Mouse (Mus musculus) layer of hippocampus, adult 8-10 months (tissue): ENCODE data around the gene Srrm4. TPM values are rescaled to one million over a fixed set of nuclear protein-coding genes. Genes with fewer than 3 reads are reported as not detected.
"Not testable (repeated sequence)": the region's sequence is repeated elsewhere in the genome, so short reads cannot be mapped to it uniquely, and the experiment has no call there.

Source experiments
- DNase-seq, 2 experiments: peaks; one replicate each; pipeline ENCODE4 v3.0.0; 2022; ENCODE audit warnings: low spot score in 2 of 2
- total RNA-seq, 4 experiments: library from RNA; stranded (reverse); gene quantifications; 2 replicates each; pipeline ENCODE4 v1.2.4; 2022

The Srrm4 gene
- total RNA-seq, 4 experiments from 2014 or later: 24.5 to 35.9 (median 29.7) TPM

DNA sequence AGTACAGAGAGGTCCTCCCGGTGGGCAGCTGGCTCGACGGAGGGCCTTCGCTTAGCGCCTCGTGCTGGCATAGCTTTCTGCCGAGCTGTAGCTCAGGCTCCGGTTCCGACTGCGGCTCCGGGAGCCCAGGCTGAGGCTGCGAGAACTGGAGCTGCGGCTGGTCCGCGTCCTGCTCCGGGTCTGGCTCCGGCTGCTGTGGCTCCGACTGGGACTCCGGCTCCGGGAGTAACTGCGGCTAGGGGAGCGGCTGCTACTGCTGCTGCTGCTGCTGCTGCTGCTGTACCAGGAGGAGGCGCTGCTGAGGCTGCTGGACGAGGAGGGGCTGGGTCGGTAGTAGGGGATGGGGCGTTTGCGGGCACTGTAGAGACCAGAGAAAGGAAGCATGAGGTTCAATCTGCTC, 147.1 kb downstream of the Srrm4 start:
- DNase-seq: no peak

- DNase-seq: peak; percentile 51 to 67
Observed at GRCm38 (mm10) chr5:116443459-116443940, 148.1 kb downstream of the Srrm4 start.

DNA sequence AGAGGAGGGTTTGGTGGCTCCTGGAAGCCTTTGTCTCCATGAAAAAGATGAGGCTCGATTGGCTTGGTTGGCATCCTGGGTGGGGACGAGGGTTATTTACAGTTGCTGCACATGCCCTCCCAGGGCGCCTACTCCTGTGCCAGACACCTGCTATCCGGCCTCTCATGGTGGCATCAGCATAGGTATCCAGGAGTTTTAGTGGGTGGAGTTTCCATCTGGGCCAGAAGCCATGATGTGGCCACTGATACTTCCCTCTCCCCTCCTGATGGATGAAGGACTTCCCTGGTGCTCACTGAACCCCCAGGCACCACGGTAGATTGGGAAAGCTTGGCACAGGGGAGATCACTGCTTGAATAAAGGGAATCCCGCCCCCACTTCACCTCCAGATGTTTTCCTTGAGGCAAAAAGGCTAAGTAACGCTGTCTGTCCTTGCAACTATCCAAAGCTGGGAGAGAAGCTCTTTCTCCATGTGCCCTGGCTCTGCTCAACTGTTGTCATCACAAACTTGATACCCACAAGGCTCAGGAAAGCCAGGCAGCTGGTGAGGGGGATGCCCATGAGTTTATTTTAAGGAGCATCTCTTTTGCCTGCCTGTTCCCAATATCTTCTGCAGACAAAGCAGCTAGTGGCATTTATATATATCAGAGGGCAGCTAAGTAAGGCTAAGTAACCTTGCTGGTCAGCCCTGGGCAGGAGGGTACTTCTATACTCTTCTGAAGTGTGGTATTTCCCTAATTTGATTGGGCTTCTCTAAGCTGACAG, 148.7 kb downstream of the Srrm4 start:
- DNase-seq: peak; percentile 74 to 78

- peak in 1 of 2 experiments; percentile 36 for DNase-seq
Observed at GRCm38 (mm10) chr5:116440251-116440650, 151.4 kb downstream of the Srrm4 start.

DNA sequence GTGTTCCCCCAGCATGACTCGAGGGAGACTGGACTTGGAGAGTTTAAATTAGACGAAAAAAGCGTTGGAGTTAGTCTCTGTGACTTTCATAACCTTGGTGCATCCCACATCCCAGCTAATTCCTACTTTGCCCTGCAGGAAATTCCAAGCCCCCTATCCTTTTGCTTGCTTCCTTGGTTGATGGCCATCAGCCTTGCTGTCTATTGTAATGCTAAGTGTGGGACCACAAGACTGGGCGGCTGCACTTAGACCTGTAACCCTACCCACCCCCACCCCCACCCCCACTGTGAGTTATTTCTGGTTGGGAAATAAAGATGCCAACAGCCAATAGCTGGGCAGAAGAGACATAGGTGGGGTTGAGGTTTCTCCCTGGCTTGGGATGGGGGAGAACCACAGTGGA, 153.3 kb downstream of the Srrm4 start:
- no peak for DNase-seq

DNA sequence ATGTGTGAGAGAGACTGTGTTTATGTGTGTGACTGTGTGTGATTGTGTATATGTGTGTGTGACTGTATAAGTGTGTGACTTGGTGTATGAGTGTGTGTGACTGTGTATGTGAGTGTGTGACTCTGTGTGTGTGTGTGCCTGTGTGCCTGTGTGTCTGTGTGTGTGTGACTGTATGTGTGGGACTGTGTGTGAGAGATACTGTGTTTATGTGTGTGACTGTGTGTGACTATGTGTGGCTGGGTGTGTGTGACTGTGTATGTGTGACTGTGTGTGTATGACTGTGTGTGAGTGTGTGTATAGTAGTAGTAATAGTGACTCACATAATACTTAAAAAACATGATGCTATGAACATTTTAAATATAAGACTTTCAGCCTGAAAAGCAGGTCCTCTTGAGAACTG, 155.5 kb downstream of the Srrm4 start:
- no peak for DNase-seq

DNA sequence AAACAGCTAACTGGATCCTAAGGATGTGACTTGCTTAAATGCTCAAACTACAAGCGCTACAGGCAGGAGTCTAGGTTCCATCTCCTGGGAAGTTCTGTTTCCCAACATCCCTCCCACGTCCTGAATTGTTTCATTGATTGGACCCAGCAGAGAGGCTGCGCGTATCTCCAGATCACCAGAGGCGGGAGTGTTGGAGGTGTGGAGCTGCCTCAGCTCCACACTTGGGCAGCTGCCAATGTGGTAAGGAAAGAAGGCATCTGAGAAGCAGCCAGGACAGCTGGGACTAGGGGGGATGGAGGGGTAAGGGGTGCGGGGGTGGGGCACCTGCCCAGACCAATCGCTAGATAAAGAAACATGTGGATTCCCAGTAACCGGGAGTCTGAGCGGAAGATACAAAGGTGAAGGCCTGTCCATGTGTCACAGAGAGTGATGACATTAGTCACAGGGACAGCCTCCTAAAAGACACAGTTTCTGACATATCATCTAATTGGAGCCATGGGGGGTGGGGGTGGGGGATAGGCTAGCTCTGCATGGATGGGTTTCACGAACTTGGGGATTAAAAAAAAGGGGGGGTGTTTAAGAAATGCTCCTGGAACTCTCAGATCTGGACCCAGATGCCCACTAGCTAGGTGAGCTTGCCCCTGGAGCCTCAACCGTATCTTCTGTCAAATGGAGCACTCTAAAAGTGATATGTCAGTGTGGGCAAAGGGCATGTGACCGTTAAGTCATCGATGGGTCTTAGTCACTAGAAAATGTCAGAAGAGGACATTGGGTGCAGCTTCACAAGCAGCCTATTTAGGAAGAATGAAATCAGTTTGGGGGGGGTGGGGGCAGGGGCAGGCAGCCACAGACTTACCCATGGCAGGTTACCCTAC, 156.4 kb downstream of the Srrm4 start:
- no peak for DNase-seq

GRCm38 (mm10) chr5:116432871-116433270, 158.7 kb downstream of the Srrm4 start:
- no peak for DNase-seq

DNA sequence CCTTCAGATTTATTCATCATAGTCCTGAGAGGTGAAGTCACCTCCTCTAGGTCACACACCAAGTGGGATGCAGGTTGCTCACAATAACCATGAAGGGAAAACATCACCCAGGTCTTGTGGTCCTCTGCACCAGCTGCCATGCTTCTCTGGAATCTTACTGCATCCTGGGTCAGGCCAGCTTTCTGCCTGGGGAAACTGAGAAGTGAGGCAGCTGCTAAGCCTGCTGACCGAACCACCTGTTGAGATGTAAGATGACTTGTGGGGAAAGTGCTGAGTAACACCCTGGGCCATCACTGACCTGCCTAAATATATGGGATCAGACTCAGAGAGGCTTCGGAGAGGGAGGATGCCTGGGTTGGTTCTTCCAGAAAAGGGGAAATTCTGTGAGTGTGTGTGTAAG, 164.9 kb downstream of the Srrm4 start:
- DNase-seq: no peak

DNA sequence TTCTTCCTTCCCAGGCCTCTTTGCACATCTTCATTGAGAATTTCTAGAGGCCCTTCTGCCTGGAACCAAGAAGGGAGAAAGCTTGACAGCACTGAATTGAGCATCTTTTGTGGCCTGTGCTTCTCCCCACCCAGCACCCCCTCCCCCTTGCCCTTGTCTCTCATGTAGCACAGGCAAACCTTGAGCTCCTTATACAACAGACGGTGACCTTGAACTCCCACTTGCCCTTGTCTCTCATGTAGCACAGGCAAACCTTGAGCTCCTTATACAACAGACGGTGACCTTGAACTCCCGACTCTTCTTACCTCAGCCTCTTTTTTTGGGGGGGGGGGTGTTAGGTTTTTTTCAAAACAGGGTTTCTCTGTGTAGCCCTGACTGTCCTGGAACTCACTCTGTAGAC, 165.9 kb downstream of the Srrm4 start:
- DNase-seq: not testable (repeated sequence)

GRCm38 (mm10) chr5:116425273-116425672, 166.3 kb downstream of the Srrm4 start:
- DNase-seq: no peak

DNA sequence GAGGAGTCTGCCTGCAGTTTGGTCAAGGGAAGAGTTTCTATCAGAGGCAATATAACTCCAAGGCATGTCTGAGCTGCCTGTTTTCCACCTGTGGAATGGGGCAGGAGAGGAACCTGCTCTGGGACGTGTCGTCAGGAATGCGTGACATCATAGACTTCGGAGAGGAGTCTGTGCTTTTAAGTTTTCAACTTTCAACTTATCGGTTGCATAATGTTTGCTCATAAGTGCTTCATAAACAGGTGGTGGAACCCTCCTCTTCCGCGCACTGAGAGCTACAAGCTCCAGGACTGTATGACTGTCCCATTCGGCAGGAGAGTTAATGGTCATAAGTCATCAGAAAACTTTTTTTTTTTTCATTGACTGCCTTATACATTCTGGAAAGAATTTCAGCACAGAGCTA, 167.9 kb downstream of the Srrm4 start:
- no peak for DNase-seq

- peak in 1 of 2 experiments; percentile 44 for DNase-seq
Observed at GRCm38 (mm10) chr5:116422699-116423201, 168.9 kb downstream of the Srrm4 start, which contains the start of gene Hspb8. TSS of gene Hspb8 (minus strand) at chr5:116422864.

GRCm38 (mm10) chr5:116421791-116422481, 169.7 kb downstream of the Srrm4 start:
- DNase-seq: no peak

- peak; percentile 42 to 48 for DNase-seq
Observed at GRCm38 (mm10) chr5:116420759-116421225, 170.8 kb downstream of the Srrm4 start.

DNA sequence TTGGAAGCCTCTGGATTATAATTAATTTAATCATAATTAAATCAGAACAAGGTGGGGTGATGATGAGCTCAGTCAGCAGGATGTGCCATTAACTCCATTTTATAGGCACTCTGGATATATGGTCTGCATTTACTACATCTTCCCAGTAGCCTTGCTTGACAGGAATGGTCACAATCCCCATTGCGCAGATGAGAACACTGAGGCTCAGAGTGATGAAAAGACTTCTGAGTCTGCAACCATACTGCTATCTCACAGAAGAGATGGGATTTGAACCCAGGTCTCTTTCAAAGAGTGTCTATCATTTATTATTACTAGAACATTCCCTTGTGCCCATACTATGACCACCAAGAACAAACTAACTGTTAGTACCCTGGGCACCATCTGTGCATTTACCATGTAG, 171.4 kb downstream of the Srrm4 start:
- no peak for DNase-seq

GRCm38 (mm10) chr5:116419322-116420045, 172.1 kb downstream of the Srrm4 start:
- DNase-seq: no peak

DNA sequence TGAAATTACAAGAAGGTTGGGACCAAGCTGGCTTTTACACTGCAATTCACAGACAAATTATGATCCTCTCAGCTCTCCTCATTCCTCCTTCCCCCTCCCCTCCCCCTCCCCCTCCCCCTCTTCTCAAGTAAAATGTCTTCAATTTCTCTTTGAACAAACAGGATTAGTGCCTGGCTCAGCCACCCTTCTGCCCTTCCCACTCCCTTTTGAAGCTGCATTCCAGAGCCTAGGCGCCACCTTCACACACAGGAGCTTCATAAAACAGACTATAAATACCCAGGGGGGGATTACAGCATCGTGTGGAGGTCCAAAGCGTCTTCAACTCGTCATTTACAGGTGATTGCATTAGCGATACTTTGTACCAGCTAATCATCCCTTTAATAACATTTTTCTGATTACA, 175.4 kb downstream of the Srrm4 start:
- DNase-seq: no peak

DNA sequence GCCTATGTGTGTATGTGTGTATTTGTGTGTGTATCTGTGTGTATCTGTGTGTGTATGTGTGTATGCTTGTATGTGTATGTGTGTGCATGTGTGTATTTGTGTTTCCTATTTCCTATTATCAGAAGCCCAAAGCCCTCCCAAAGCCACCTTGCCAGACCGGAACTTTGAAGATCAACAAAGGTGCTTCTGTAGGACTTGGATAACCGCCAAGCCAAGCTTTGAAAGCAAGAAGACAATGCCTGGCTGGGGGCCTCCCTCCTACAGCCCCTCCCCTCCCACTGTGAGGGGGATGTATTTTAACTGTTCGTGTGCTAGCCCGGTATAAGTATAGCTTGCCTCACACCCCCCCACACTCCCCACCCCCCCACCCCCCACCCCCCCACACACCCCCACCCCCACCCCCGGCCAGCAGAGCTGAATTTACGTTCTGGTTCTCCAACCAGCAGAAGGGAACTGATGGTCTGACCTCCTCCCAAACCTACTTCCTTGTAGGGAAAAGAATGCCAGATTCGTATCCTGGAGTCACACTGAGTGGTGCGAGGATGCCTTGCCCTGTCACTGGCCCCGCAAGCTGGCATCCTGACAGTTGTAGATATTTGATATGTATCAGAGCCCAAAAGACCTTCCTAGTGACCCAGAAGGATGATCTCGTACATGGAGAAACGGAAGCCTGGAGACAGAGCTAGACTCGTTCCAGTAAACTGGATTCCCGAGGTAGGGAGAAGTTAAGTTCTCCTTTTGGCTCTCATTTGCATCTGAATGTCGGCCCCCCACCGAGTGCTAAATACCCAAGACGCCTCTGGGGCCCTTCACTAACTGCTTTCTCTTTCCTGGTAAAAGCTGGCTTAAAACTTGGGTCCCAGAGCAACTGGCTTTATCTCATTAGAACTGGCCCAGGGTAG, 181.7 kb downstream of the Srrm4 start:
- no peak for DNase-seq

GRCm38 (mm10) chr5:116408965-116409364, 182.7 kb downstream of the Srrm4 start:
- DNase-seq: no peak
